Mouse (Mus musculus): Measurements from ENCODE around the gene Pde10a. TPM values are rescaled to one million over a fixed set of nuclear protein-coding genes. Genes with fewer than 3 reads are reported as not detected.

Gene Pde10a
- polyA plus RNA-seq, 1 experiment from 2014 or later: 2.5 TPM

DNA sequence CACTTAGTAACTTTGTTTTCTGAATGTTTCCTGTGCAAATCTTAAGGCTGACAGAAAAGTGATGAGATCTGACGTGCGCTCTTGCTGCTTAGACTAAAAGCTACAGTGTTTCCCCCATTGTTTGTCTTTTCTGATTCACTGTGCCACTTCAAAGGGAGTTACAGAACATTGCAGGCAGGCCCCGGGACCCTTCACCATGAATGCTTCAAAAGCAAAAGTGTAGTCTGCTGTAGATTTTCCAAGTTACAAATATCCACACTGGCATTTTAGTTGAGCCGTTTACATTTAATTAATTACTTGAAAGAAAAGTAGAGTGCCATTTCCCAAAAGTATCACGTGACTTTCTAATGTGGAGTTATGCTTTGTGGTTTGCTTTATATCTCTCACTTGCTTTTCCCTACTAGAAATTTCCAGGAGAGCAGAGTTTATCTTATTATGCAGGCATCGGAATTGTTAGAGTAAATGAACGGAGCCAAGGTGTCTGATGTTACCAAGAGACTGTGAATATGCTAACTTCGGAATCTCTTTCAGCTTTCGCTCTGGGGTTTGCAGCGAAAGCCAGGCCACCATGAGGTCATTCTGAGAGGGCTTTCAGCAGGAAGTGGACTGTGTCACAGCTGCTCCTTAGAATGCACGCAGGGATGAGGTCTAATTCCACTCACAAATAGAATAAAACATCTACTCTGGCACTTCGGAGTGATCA is 447.1 kb downstream of the Pde10a start:
- H3K27ac ChIP-seq (replicated peaks in 1 of 2; ENCODE audit: control insufficient read depth in 1 of 2, insufficient read depth in 1 of 2, low read depth in 2 of 2, low read length in 2 of 2): no peak overlapping the region
- H3K4me1 ChIP-seq (ENCODE audit: control insufficient read depth in 2 of 2, insufficient read depth in 2 of 2, low read length in 2 of 2): no peaks in the 10 kb centered on the region
- ATAC-seq (ENCODE audit: insufficient number of reproducible peaks, insufficient read depth, low FRiP score, low read depth): no peak
- no peak overlapping the region for H3K4me3 ChIP-seq (ENCODE audit: control insufficient read depth in 1 of 2, insufficient read depth in 1 of 2, low read depth in 1 of 2, low read length in 2 of 2)
- no peaks in the 10 kb centered on the region for H3K36me3 ChIP-seq (ENCODE audit: control insufficient read depth, insufficient read depth, low read length)
- no peak overlapping the region for H3K4me2 ChIP-seq (ENCODE audit: low read length)
- no peak overlapping the region for H3K9ac ChIP-seq (ENCODE audit: low read length)
- H3K27me3 ChIP-seq (ENCODE audit: control insufficient read depth, insufficient read depth, low read length): no peaks in the 10 kb centered on the region
- WGBS: 36% methylated on average over 12 of the region's 12 CpGs
- H3K9me3 ChIP-seq (ENCODE audit: control insufficient read depth, low read length): no peaks in the 10 kb centered on the region

DNA sequence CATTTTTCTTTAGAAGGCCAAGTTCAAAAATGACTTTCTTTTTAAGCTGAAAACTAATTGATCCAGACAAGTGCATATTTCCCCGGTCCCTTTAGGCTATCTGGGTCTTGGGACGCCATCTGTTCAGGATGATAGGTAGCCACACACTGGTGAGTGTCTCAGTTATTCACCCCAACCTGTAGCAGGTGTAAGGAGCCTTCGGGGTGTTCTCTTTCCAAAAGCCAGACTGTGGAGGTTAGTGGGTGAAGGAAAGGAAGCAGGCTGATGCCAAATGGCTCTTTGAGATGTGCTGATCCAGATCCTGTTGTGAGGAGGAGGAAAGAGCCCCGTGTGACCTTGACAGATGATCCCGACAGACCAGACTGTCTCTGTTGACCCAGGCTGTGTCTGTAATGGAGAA is 448.2 kb downstream of the Pde10a start:
- H3K4me2 ChIP-seq (ENCODE audit: low read length): no peak overlapping the region
- no peak overlapping the region for H3K27ac ChIP-seq (replicated peaks in 1 of 2; ENCODE audit: control insufficient read depth in 1 of 2, insufficient read depth in 1 of 2, low read depth in 2 of 2, low read length in 2 of 2)
- H3K4me1 ChIP-seq (ENCODE audit: control insufficient read depth in 2 of 2, insufficient read depth in 2 of 2, low read length in 2 of 2): no peaks in the 10 kb centered on the region
- H3K9ac ChIP-seq (ENCODE audit: low read length): no peak overlapping the region
- no peaks in the 10 kb centered on the region for H3K36me3 ChIP-seq (ENCODE audit: control insufficient read depth, insufficient read depth, low read length)
- H3K4me3 ChIP-seq (ENCODE audit: control insufficient read depth in 1 of 2, insufficient read depth in 1 of 2, low read depth in 1 of 2, low read length in 2 of 2): no peak overlapping the region
- no peak for ATAC-seq (ENCODE audit: insufficient number of reproducible peaks, insufficient read depth, low FRiP score, low read depth)
- H3K27me3 ChIP-seq (ENCODE audit: control insufficient read depth, insufficient read depth, low read length): no peaks in the 10 kb centered on the region
- 61% methylated on average over 5 of the region's 5 CpGs for WGBS
- no peaks in the 10 kb centered on the region for H3K9me3 ChIP-seq (ENCODE audit: control insufficient read depth, low read length)

DNA sequence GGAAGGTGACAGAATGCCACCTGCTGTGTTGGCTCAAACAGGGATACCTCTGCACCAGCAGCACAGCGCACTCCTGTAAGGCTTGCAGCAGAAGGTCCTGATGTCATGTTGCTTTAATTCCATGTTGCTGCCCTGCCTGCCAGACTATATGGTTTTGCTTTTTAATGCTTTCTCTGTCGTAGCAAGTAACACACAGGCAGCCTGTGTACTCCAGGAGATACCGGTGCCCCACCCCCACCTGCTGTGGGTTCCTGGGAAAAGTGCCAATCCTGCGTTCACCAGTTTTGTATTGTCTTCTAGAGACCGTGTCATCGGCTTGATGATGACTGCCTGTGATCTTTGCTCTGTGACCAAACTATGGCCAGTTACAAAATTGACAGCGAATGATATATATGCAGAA is 449.3 kb downstream of the Pde10a start:
- 55% methylated on average over 7 of the region's 7 CpGs for WGBS
- Histone ChIP-seq H3K9me3 (ENCODE audit: control insufficient read depth, low read length) (no peaks in the 10 kb centered on the region), H3K9ac (ENCODE audit: low read length) (no peak overlapping the region), H3K27me3 (ENCODE audit: control insufficient read depth, insufficient read depth, low read length) (no peaks in the 10 kb centered on the region), H3K4me2 (ENCODE audit: low read length) (no peak overlapping the region), H3K36me3 (ENCODE audit: control insufficient read depth, insufficient read depth, low read length) (no peaks in the 10 kb centered on the region), H3K4me1 (ENCODE audit: control insufficient read depth in 2 of 2, insufficient read depth in 2 of 2, low read length in 2 of 2) (no peaks in the 10 kb centered on the region), H3K4me3 (ENCODE audit: control insufficient read depth in 1 of 2, insufficient read depth in 1 of 2, low read depth in 1 of 2, low read length in 2 of 2) (no peak overlapping the region), H3K27ac (replicated peaks in 1 of 2; ENCODE audit: control insufficient read depth in 1 of 2, insufficient read depth in 1 of 2, low read depth in 2 of 2, low read length in 2 of 2) (no peak overlapping the region)
- no peak for ATAC-seq (ENCODE audit: insufficient number of reproducible peaks, insufficient read depth, low FRiP score, low read depth)

DNA sequence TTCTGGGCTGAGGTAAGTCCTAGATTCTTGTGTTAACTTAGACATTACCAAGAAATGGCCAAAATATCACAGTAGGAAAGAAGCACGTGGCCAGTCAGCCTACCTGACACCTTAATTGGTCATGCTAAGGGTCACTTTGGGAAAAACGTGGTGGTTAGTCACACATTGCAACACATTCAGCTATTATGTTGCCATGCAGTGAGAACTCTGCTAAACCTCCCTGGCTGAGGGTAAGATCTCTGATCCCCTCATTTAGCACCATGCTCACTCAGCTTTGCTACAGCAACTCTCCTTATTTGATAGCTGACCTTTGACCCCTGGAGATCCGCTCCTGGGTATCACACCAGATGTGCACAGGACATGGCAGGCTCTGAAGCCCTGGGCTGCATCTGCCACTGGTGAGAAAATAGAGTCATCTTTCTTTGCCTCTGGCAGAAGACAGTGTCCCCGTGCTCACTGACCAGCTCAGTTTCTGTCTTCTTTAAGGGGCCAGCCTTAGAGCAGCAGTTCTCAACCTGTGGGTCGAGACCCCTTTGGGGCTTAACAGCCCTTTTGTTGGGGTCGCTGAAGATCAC is 449.7 kb downstream of the Pde10a start:
- ATAC-seq (ENCODE audit: insufficient number of reproducible peaks, insufficient read depth, low FRiP score, low read depth): no peak
- WGBS: 66% methylated on average over 6 of the region's 6 CpGs
- Histone ChIP-seq H3K27me3 (ENCODE audit: control insufficient read depth, insufficient read depth, low read length) (no peaks in the 10 kb centered on the region), H3K4me1 (ENCODE audit: control insufficient read depth in 2 of 2, insufficient read depth in 2 of 2, low read length in 2 of 2) (no peaks in the 10 kb centered on the region), H3K4me2 (ENCODE audit: low read length) (no peak overlapping the region), H3K9me3 (ENCODE audit: control insufficient read depth, low read length) (no peaks in the 10 kb centered on the region), H3K27ac (replicated peaks in 1 of 2; ENCODE audit: control insufficient read depth in 1 of 2, insufficient read depth in 1 of 2, low read depth in 2 of 2, low read length in 2 of 2) (no peak overlapping the region), H3K36me3 (ENCODE audit: control insufficient read depth, insufficient read depth, low read length) (no peaks in the 10 kb centered on the region), H3K9ac (ENCODE audit: low read length) (no peak overlapping the region), H3K4me3 (ENCODE audit: control insufficient read depth in 1 of 2, insufficient read depth in 1 of 2, low read depth in 1 of 2, low read length in 2 of 2) (no peak overlapping the region)

DNA sequence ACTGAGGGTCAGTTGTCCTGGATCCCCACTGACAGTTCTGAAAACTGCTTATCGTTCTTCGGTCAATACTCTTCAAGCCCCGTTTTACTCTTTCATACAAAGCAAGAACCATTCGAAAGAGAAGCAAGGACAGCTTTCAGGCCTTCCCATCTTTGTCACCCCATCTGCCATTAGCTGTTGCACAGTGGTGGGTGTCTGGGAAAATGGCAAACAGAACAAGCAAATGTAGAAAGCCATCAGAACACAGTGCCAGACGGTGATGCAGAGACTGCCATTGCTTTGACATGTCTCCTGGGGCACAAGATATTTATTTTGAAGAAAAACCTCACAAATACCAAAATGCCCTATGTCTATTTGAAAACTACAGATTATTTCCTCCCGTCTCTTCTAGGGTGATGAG is 451.6 kb downstream of the Pde10a start:
- H3K4me2 ChIP-seq (ENCODE audit: low read length): no peak overlapping the region
- ATAC-seq (ENCODE audit: insufficient number of reproducible peaks, insufficient read depth, low FRiP score, low read depth): no peak
- no peak overlapping the region for H3K9ac ChIP-seq (ENCODE audit: low read length)
- H3K4me3 ChIP-seq (ENCODE audit: control insufficient read depth in 1 of 2, insufficient read depth in 1 of 2, low read depth in 1 of 2, low read length in 2 of 2): no peak overlapping the region
- no peak overlapping the region for H3K27ac ChIP-seq (replicated peaks in 1 of 2; ENCODE audit: control insufficient read depth in 1 of 2, insufficient read depth in 1 of 2, low read depth in 2 of 2, low read length in 2 of 2)
- H3K4me1 ChIP-seq (ENCODE audit: control insufficient read depth in 2 of 2, insufficient read depth in 2 of 2, low read length in 2 of 2): no peaks in the 10 kb centered on the region
- no peaks in the 10 kb centered on the region for H3K36me3 ChIP-seq (ENCODE audit: control insufficient read depth, insufficient read depth, low read length)
- H3K27me3 ChIP-seq (ENCODE audit: control insufficient read depth, insufficient read depth, low read length): no peaks in the 10 kb centered on the region
- H3K9me3 ChIP-seq (ENCODE audit: control insufficient read depth, low read length): no peaks in the 10 kb centered on the region
- 83% methylated on average over 6 of the region's 6 CpGs for WGBS

DNA sequence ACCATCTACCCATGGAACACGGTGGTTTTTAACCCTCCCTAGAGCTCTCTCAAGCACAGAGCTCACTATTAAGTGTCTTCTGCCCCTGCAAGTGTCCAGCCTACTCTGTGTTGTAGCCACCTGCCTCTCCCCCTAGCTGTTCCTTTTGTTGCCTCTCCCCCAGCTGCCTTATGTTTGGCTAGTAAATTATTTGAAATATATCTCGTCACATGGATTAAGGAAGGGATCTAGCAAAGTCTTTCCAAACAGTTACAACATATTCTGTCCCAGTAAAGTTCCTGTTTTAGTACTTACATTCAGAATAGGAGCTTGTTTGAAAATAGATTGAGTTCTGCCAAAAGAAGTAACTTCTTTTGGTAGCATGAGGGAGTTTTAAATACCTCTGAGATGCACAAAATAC is 452.1 kb downstream of the Pde10a start:
- Histone ChIP-seq H3K4me2 (ENCODE audit: low read length) (no peak overlapping the region), H3K27me3 (ENCODE audit: control insufficient read depth, insufficient read depth, low read length) (no peaks in the 10 kb centered on the region), H3K27ac (replicated peaks in 1 of 2; ENCODE audit: control insufficient read depth in 1 of 2, insufficient read depth in 1 of 2, low read depth in 2 of 2, low read length in 2 of 2) (no peak overlapping the region), H3K4me3 (ENCODE audit: control insufficient read depth in 1 of 2, insufficient read depth in 1 of 2, low read depth in 1 of 2, low read length in 2 of 2) (no peak overlapping the region), H3K9me3 (ENCODE audit: control insufficient read depth, low read length) (no peaks in the 10 kb centered on the region), H3K9ac (ENCODE audit: low read length) (no peak overlapping the region), H3K36me3 (ENCODE audit: control insufficient read depth, insufficient read depth, low read length) (no peaks in the 10 kb centered on the region), H3K4me1 (ENCODE audit: control insufficient read depth in 2 of 2, insufficient read depth in 2 of 2, low read length in 2 of 2) (no peaks in the 10 kb centered on the region)
- ATAC-seq (ENCODE audit: insufficient number of reproducible peaks, insufficient read depth, low FRiP score, low read depth): no peak
- 68% methylated on average over 2 of the region's 2 CpGs for WGBS

- Histone ChIP-seq H3K9me3 (ENCODE audit: control insufficient read depth, low read length) (no peaks in the 10 kb centered on the region), H3K27ac (replicated peaks in 1 of 2; ENCODE audit: control insufficient read depth in 1 of 2, insufficient read depth in 1 of 2, low read depth in 2 of 2, low read length in 2 of 2) (no peak overlapping the region), H3K36me3 (ENCODE audit: control insufficient read depth, insufficient read depth, low read length) (no peaks in the 10 kb centered on the region), H3K27me3 (ENCODE audit: control insufficient read depth, insufficient read depth, low read length) (no peaks in the 10 kb centered on the region), H3K9ac (ENCODE audit: low read length) (no peak overlapping the region), H3K4me3 (ENCODE audit: control insufficient read depth in 1 of 2, insufficient read depth in 1 of 2, low read depth in 1 of 2, low read length in 2 of 2) (no peak overlapping the region), H3K4me2 (ENCODE audit: low read length) (no peak overlapping the region), H3K4me1 (ENCODE audit: control insufficient read depth in 2 of 2, insufficient read depth in 2 of 2, low read length in 2 of 2) (peaks cover 4 to 5% of the 10 kb centered on the region in 2 experiments; a peak in 1 of 4 replicates)
- ATAC-seq (ENCODE audit: insufficient number of reproducible peaks, insufficient read depth, low FRiP score, low read depth): no peak
- 83% methylated on average over 2 of the region's 2 CpGs for WGBS
These were observed 458.4 kb downstream of the Pde10a start for GRCm38 (mm10) chr17:8983576-8983975.

- peaks cover 4 to 5% of the 10 kb centered on the region in 2 experiments; a peak in 1 of 4 replicates for H3K4me1 ChIP-seq (ENCODE audit: control insufficient read depth in 2 of 2, insufficient read depth in 2 of 2, low read length in 2 of 2)
- H3K4me2 ChIP-seq (ENCODE audit: low read length): no peak overlapping the region
- no peak for ATAC-seq (ENCODE audit: insufficient number of reproducible peaks, insufficient read depth, low FRiP score, low read depth)
- no peaks in the 10 kb centered on the region for H3K27me3 ChIP-seq (ENCODE audit: control insufficient read depth, insufficient read depth, low read length)
- H3K4me3 ChIP-seq (ENCODE audit: control insufficient read depth in 1 of 2, insufficient read depth in 1 of 2, low read depth in 1 of 2, low read length in 2 of 2): no peak overlapping the region
- H3K9ac ChIP-seq (ENCODE audit: low read length): no peak overlapping the region
- 56% methylated on average over 5 of the region's 5 CpGs for WGBS
- no peaks in the 10 kb centered on the region for H3K36me3 ChIP-seq (ENCODE audit: control insufficient read depth, insufficient read depth, low read length)
- no peak overlapping the region for H3K27ac ChIP-seq (replicated peaks in 1 of 2; ENCODE audit: control insufficient read depth in 1 of 2, insufficient read depth in 1 of 2, low read depth in 2 of 2, low read length in 2 of 2)
- H3K9me3 ChIP-seq (ENCODE audit: control insufficient read depth, low read length): no peaks in the 10 kb centered on the region
These were observed 460.5 kb downstream of the Pde10a start for GRCm38 (mm10) chr17:8985714-8986113.
